Mouse (Mus musculus) embryonic facial prominence, embryonic 12.5 days (tissue): Measurements from ENCODE around the gene A230050P20Rik. TPM values are rescaled to one million over a fixed set of nuclear protein-coding genes. Genes with fewer than 3 reads are reported as not detected.
A peak's percentile ranks its signal among the peaks of the same experiment; 100 is the strongest.
"Not testable (repeated sequence)": the region's sequence is repeated elsewhere in the genome, so short reads cannot be mapped to it uniquely, and the experiment has no call there.

Experiments
- ATAC-seq: fragments of 200-750 bp; cut with Nextera tagmentation; 2 replicates; pipeline ENCODE4 v1.8.0; 2017; ENCODE audit not compliant: insufficient number of reproducible peaks, insufficient read depth, low FRiP score, low TSS enrichment
- H3K27ac ChIP-seq: fragments of 300-500 bp; sonication (generic); 2 replicates; pipeline ENCODE4 v1.5.1; 2016; ENCODE audit warnings: mild to moderate bottlenecking
- H3K27me3 ChIP-seq: fragments of 300-500 bp; sonication (generic); 2 replicates; pipeline ENCODE4 v1.6.1; 2016; ENCODE audit warnings: mild to moderate bottlenecking, moderate library complexity
- H3K36me3 ChIP-seq: fragments of 300-500 bp; sonication (generic); 2 replicates; pipeline ENCODE4 v1.6.1; 2016; ENCODE audit warnings: mild to moderate bottlenecking
- H3K4me1 ChIP-seq: fragments of 300-500 bp; sonication (generic); 2 replicates; pipeline ENCODE4 v1.6.1; 2016
- H3K4me2 ChIP-seq: fragments of 300-500 bp; sonication (generic); replicated peaks from 2 replicates; pipeline ENCODE4 v1.6.1; 2016; ENCODE audit warnings: mild to moderate bottlenecking, moderate library complexity
- H3K4me3 ChIP-seq: fragments of 300-500 bp; sonication (generic); 2 replicates; pipeline ENCODE4 v1.5.1; 2016; ENCODE audit warnings: mild to moderate bottlenecking
- H3K9ac ChIP-seq: fragments of 300-500 bp; sonication (generic); 2 replicates; pipeline ENCODE4 v1.6.1; 2016; ENCODE audit warnings: mild to moderate bottlenecking, moderate library complexity
- H3K9me3 ChIP-seq: fragments of 300-500 bp; sonication (generic); 2 replicates; pipeline ENCODE4 v1.6.1; 2016; ENCODE audit warnings: mild to moderate bottlenecking, moderate library complexity
- WGBS: fragments of 180-500 bp; shearing (Covaris S2); methylation state at CpG from one replicate; pipeline ENCODE4 v1.1.7; 2016; 5-methylcytosine and 5-hydroxymethylcytosine counted together
- polyA plus RNA-seq: library from polyadenylated mRNA; unstranded; fragments of >200 nt; fragmentation: Nextera tagmentation; extraction: Ambion mirVana; gene quantifications from 2 replicates; pipeline ENCODE4 v1.2.1, GENCODE M21; 2016

Gene A230050P20Rik
- polyA plus RNA-seq = 3.0 and 3.9 TPM in 2 replicates

DNA sequence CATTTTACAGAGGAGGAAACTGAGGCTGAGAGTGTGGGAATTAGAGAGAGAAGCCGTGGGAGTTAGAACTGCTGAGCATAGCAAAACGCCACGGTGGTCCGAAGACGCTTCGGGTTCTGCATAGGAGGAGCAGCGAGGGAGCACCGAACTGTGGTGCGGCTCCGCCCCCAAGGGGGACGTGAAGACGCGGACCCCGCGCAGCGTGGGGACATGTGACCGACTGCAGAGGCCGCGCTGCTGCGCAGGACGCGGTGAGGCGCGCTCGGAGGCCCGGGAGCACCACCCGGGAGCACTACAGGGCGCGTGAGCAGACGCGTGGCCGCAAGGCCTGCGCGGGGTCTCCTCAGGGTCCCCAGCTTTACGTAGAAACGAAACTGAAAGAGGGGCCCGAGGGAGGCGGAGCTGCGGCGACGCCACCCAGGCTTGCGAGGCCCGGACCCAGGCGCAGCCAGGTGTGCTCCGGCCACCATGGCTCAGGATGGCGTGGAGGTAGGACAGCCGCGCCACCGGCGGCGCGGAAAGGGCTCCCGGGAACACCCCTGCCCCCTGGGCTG is at the start of gene A230050P20Rik:
Gene A230050P20Rik (plus strand): TSS at position 195 of the 554 bp plus-strand sequence.
- H3K4me1 ChIP-seq = no peaks in the 10 kb centered on the region
- H3K36me3 ChIP-seq = no peaks in the 10 kb centered on the region
- no peak within 1 kb of the TSS for H3K27ac ChIP-seq
- 9% methylated on average over 50 of the region's 53 CpGs for WGBS
- peak within 1 kb of the TSS; percentile 49 for H3K4me2 ChIP-seq
- peak within 1 kb of the TSS; percentile 42; the same call in 1 of the 2 replicates for H3K9ac ChIP-seq
- no peak for ATAC-seq
- peaks cover 45% of the 10 kb centered on the region for H3K27me3 ChIP-seq
- H3K4me3 ChIP-seq = peak within 1 kb of the TSS; percentile 38
- no peaks in the 10 kb centered on the region for H3K9me3 ChIP-seq

DNA sequence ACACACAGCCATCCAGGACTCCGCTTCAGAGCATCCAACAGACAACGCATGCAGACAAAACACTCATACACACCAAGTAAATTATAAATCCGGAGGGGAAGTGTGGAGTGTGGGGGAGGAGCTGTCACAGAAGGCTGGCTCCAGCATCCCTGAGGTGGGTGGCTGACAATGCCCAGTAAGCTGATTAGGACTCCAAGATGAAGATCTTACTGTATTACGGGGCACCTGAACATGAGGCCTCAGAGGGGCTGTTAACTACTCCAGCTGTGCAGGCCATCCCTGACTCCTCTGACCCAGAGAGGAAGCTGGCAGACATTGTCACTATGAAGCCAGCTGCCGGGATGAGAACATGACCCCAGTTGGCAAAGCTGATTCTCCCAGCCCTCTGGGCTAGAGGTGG is 48.4 kb upstream of the A230050P20Rik start:
- H3K4me1 ChIP-seq = peaks cover 2% of the 10 kb centered on the region; the same call in 1 of the 2 replicates
- H3K36me3 ChIP-seq = no peaks in the 10 kb centered on the region
- no peak overlapping the region for H3K4me3 ChIP-seq
- no peak overlapping the region for H3K9ac ChIP-seq
- no peaks in the 10 kb centered on the region for H3K27me3 ChIP-seq
- no peak overlapping the region for H3K4me2 ChIP-seq
- ATAC-seq = no peak
- H3K9me3 ChIP-seq = no peaks in the 10 kb centered on the region
- 76% methylated on average over 5 of the region's 5 CpGs for WGBS
- H3K27ac ChIP-seq = no peak overlapping the region

DNA sequence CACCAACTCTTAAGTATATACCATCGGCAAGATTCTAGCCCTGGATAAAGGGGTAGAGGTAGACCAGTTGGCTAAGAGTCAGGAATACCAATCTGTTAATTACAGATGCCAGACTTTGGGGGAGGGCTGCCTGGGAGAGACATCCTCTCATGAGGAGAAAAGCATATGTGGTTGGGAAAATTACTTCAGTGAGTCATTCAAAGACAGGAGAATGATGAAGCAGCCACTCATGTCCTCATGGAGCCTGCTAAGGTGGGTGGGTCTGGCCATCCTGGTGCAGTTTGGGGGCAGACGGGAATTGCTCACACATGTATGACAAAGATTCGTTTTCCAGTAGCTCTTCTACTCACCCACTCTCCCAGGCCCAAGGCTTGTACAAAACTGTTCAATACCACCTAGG is 45.6 kb upstream of the A230050P20Rik start:
- no peaks in the 10 kb centered on the region for H3K27me3 ChIP-seq
- 81% methylated on average over 3 of the region's 3 CpGs for WGBS
- no peak overlapping the region for H3K27ac ChIP-seq
- H3K4me3 ChIP-seq = no peak overlapping the region
- no peak for ATAC-seq
- H3K9ac ChIP-seq = no peak overlapping the region
- no peak overlapping the region for H3K4me2 ChIP-seq
- no peaks in the 10 kb centered on the region for H3K4me1 ChIP-seq
- no peaks in the 10 kb centered on the region for H3K36me3 ChIP-seq
- H3K9me3 ChIP-seq = no peaks in the 10 kb centered on the region

DNA sequence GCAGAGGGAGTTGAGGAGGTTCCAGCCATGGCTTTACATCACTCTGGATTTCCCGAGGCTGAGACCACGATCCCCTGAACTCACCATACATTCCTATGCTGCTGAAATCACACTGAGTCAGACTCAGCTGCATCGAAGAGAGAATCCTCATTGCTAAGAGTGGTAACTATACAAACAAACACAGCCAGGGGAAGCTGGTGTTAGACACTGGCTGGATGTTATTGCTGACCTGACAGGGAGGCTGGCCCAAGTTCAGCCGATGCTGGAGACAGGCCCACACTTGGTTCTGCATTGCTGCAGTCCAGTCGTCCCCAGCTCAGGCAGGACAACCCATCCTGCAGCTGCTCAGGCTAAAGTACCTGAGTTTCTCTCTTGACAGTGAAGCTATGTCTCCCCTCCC is 42.7 kb upstream of the A230050P20Rik start:
- no peak overlapping the region for H3K4me3 ChIP-seq
- WGBS = 53% methylated on average over 5 of the region's 5 CpGs
- peaks cover 4% of the 10 kb centered on the region; the same call in 1 of the 2 replicates for H3K4me1 ChIP-seq
- no peak overlapping the region for H3K4me2 ChIP-seq
- no peak for ATAC-seq
- no peaks in the 10 kb centered on the region for H3K9me3 ChIP-seq
- H3K36me3 ChIP-seq = no peaks in the 10 kb centered on the region
- H3K9ac ChIP-seq = no peak overlapping the region
- H3K27ac ChIP-seq = no peak overlapping the region
- no peaks in the 10 kb centered on the region for H3K27me3 ChIP-seq

DNA sequence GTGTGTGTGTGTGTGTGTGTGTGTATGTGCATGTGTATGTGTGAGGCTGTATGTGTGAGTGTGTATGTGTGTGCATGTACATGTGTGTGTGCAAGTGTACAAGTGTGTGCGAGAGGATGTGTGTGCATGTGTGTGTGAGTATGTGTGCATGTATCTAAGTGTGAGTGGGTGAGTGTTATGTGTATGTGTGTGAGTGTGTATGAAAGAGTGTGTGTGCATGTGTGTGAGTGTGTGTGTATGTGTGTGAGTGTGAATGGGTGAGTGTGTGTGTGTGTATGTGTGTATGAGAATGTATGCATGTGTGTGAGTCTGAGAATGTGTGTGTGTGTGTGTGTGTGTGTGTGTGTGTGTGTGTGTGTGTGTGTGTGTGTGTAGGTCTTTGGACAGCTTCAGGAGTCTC is 40.3 kb upstream of the A230050P20Rik start:
- no peak overlapping the region for H3K9ac ChIP-seq
- H3K36me3 ChIP-seq = no peaks in the 10 kb centered on the region
- no peaks in the 10 kb centered on the region for H3K9me3 ChIP-seq
- peaks cover 4% of the 10 kb centered on the region; the same call in 1 of the 2 replicates for H3K4me1 ChIP-seq
- 90% methylated on average over 1 of the region's 1 CpGs for WGBS
- no peaks in the 10 kb centered on the region for H3K27me3 ChIP-seq
- ATAC-seq = no peak
- no peak overlapping the region for H3K4me3 ChIP-seq
- no peak overlapping the region for H3K4me2 ChIP-seq
- no peak overlapping the region for H3K27ac ChIP-seq

DNA sequence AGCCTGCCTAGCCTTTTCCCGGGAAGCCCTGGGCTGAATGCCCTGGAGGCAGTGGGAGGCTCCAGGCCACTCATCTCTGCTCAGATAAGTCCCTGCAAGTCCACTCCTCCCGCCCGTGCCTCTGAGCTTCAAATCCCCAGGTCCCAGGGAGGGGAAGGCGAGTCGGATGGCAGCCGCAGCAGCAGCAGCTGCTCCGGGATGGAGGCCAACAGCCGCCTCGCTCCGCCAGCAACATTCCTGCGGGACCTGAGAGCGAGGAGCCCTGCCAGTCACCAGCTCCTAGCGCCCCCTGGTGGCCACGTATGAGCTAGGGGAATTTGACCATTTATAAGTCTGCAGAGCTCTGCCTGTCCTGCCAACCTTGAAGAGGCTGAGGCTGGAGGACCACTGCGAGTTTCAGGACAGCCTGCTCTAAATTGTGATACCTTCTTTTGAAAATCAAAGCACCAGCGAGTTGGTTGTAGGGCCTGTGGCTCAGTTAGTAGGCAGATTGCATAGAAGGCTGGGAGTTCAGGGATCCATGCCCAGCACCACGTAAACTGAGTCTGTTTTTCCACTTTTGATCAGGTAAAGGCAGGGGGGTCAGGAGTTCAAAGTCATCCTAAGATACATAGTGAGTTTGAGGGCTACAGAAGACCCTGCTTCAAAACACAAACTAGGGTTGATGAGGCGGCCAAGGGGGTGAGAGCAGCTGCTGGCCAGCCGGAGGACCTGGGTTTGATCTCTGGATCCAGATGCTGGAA is 37.4 kb upstream of the A230050P20Rik start:
- Histone ChIP-seq H3K9ac (no peak overlapping the region), H3K4me3 (no peak overlapping the region), H3K36me3 (no peaks in the 10 kb centered on the region), H3K27ac (no peak overlapping the region), H3K4me2 (no peak overlapping the region; the same call in 1 of the 2 replicates), H3K4me1 (peaks cover 4% of the 10 kb centered on the region; the same call in 1 of the 2 replicates), H3K9me3 (no peaks in the 10 kb centered on the region), H3K27me3 (no peaks in the 10 kb centered on the region)
- peak; percentile 81 for ATAC-seq
- WGBS = 16% methylated on average over 19 of the region's 19 CpGs

DNA sequence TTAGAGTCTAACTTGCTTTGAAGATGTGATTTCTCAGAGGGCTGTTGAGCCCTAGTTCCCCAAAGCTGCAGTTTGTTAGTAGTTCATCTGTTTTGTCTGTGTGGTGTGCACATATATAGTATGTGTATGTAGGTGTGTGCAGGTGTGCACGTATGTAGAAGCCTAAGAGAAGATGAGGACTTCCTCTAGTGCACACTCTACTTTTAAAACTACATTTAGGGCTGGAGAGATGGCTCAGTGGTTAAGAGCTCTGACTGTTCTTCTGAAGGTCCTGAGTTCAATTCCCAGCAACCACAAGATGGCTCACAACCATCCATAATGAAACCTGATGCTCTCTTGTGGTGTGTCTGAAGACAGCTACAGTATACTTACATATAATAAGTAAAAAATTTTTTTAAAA is 33.6 kb upstream of the A230050P20Rik start:
- Histone ChIP-seq H3K4me1 (peaks cover 4% of the 10 kb centered on the region; the same call in 1 of the 2 replicates), H3K27ac (no peak overlapping the region), H3K27me3 (no peaks in the 10 kb centered on the region), H3K4me2 (no peak overlapping the region), H3K9me3 (no peaks in the 10 kb centered on the region), H3K36me3 (no peaks in the 10 kb centered on the region), H3K4me3 (no peak overlapping the region), H3K9ac (no peak overlapping the region)
- no peak for ATAC-seq
- WGBS = 71% methylated on average over 1 of the region's 1 CpGs

DNA sequence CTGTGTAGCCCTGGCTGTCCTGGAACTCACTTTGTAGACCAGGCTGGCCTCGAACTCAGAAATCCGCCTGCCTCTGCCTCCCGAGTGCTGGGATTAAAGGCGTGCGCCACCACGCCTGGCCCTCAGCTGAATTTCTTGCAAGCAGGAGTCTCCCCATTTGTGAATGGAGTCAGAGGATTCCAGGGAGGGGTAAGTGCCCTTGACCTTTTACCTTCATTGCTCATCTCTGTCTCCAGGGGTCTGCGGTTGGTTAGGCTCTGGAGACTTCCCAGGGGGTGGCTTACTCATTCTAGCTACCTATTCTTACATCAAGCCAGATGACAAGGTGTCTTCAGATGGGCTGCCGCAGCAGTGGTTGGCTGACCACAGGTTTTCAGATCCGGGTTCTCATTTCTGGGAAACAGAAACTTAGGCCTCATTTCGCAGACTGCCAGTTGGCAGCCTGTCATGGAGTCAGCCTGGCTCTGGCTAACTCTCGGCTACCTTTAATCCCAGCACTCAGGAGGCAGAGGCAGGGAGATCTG is 32.9 kb upstream of the A230050P20Rik start:
- not testable (repeated sequence) for H3K27me3 ChIP-seq, H3K36me3 ChIP-seq, H3K9ac ChIP-seq, H3K9me3 ChIP-seq, H3K27ac ChIP-seq, H3K4me2 ChIP-seq, H3K4me3 ChIP-seq, ATAC-seq, H3K4me1 ChIP-seq
- 89% methylated on average over 11 of the region's 11 CpGs for WGBS

DNA sequence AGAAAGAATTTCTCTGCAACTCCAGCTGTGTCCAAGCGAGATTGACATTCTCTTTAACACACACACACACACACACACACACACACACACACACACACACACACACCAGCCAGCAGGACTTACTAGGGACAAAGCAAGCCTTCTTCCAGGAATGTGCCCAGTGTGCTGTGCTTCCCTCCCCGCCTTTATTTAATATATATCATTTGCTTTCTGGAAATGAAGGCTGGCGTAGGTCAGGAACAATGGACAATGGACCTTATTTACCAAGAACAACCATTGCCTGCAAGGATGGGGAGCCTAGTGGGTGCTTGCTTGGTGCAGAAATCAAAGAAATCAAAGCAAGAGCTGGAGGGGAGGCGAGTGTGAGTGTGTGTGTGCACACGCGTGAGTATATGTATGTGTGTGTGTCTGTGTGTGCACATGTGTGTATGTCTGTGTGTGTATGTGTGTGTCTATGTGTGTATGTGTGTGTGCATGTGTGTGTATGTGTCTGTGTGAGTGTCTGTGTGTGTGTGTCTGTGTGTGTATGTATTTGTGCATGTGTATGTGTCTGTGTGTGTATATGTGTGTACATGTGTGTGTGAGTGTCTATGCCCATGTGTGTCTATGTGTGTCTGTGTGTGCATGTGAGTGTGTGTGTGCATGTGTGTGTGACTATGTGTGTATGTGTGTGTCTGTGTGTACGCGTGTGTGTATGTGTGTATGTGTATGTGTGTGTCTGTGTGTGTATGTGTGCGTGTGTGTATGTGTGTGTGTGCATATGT is 31.1 kb upstream of the A230050P20Rik start:
- H3K9me3 ChIP-seq = no peaks in the 10 kb centered on the region
- ATAC-seq = no peak
- H3K36me3 ChIP-seq = no peaks in the 10 kb centered on the region
- H3K4me3 ChIP-seq = no peak overlapping the region
- H3K27ac ChIP-seq = no peak overlapping the region
- WGBS = 71% methylated on average over 9 of the region's 9 CpGs
- no peaks in the 10 kb centered on the region for H3K27me3 ChIP-seq
- H3K4me1 ChIP-seq = no peaks in the 10 kb centered on the region
- H3K4me2 ChIP-seq = no peak overlapping the region
- no peak overlapping the region for H3K9ac ChIP-seq

DNA sequence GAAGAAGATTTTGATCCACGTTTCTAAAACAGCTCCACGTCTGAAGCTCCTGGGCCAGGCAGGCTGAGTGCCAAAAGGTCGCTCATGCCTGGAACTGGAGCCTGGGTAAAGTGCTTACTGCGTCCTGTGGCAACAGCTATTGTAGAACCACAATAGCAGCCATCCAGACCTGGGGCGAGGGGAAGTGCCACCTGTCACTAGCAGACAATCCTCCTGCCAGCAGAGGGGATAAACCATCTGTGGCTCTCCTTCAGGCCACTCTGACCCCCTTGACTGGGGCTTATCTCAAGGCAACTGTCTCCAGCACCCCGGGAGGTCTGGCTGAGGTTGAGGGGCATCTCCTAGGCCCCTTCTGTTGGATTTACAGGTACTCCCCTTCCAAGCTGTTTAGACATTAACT is 29.5 kb upstream of the A230050P20Rik start:
- Histone ChIP-seq H3K36me3 (no peaks in the 10 kb centered on the region), H3K4me3 (no peak overlapping the region), H3K4me2 (no peak overlapping the region), H3K9me3 (no peaks in the 10 kb centered on the region), H3K27ac (no peak overlapping the region), H3K9ac (no peak overlapping the region), H3K4me1 (no peaks in the 10 kb centered on the region), H3K27me3 (no peaks in the 10 kb centered on the region)
- no peak for ATAC-seq
- WGBS = 63% methylated on average over 6 of the region's 6 CpGs

DNA sequence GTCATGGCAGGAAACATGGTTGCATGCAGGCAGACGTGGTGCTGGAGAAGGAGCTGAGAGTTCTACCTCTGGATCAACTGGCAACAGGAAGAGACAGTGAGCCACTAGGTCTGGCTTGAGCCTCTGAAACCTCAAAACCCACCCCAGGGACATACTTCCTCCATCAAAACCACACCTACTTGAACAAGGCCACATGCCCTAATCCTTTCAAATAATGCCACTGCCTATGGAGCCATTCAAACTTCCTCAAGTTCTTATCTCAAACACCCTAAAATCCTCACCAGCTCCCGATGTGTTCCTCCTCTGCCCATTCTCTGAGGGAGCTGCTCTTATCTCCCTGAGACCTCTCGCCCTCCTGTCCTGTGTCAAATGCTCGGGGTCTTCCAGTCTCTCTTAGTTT is 26.2 kb upstream of the A230050P20Rik start:
- no peak overlapping the region for H3K4me2 ChIP-seq

More for the DNA sequence above, 26.2 kb upstream of the A230050P20Rik start:
- Histone ChIP-seq H3K4me3 (no peak overlapping the region), H3K9ac (no peak overlapping the region), H3K27ac (no peak overlapping the region), H3K9me3 (no peaks in the 10 kb centered on the region), H3K4me1 (no peaks in the 10 kb centered on the region), H3K27me3 (no peaks in the 10 kb centered on the region), H3K36me3 (no peaks in the 10 kb centered on the region)
- WGBS = 63% methylated on average over 4 of the region's 4 CpGs
- no peak for ATAC-seq
